11 mouse cellular contexts compared by ENCODE assay signal in genomic region chr17:66960986-66961385, GRCm38 (mm10).
A peak's percentile ranks its signal among the peaks of the same experiment; 100 is the strongest.
DNase-seq lines count a peak whose midpoint lies in the region; ATAC-seq and TF ChIP-seq lines count a peak whose summit lies in the region.
"Had no signal": no experiment of that assay in that cellular context is flagged by ENCODE, and none has a peak within 500 bp of the region (broad histone marks: within the 10 kb centered on the region; RNA-seq: fewer than 3 reads in every experiment).

No protein-coding gene starts in this region.

- no peaks in the 10 kb centered on the region for H3K4me1 ChIP-seq in neural tube, embryonic 11.5 days (ENCODE audit: control insufficient read depth, insufficient read depth, low read length)
- 0 out of 2 replicates have a peak, but pooled peaks cover 2% of the 10 kb centered on the region for H3K4me1 ChIP-seq in lung, adult 2 months (ENCODE audit: control insufficient read depth, insufficient read depth, low read length)
- H3K4me1 ChIP-seq: limb, embryonic 13.5 days had no signal

- no peak for ATAC-seq in neural tube, embryonic 11.5 days (ENCODE audit: insufficient read depth, low FRiP score, low TSS enrichment)
- ATAC-seq: forebrain, postnatal 0 days had no signal

- no peaks in the 10 kb centered on the region for H3K27me3 ChIP-seq in neural tube, embryonic 11.5 days (ENCODE audit: control insufficient read depth, insufficient read depth, low read length)
- H3K27me3 ChIP-seq: limb, embryonic 13.5 days had no signal

- no peak overlapping the region for H3K4me3 ChIP-seq in neural tube, embryonic 11.5 days (ENCODE audit: low read depth, low read length)
- no peak overlapping the region for H3K4me3 ChIP-seq in lung, adult 2 months (replicated peaks; ENCODE audit: extremely low read depth, low read depth, low read length)
- H3K4me3 ChIP-seq: limb, embryonic 13.5 days had no signal

- TF ChIP-seq CTCF in lung, adult 2 months (IDR thresholded peaks at IDR 0.05; ENCODE audit: insufficient read depth, low read length): no peak

- H3K9ac ChIP-seq in neural tube, embryonic 11.5 days (ENCODE audit: low read length): no peak overlapping the region
- H3K9ac ChIP-seq: forebrain, postnatal 0 days; limb, embryonic 13.5 days; lung, embryonic 14.5 days had no signal

- no peak overlapping the region for H3K4me2 ChIP-seq in neural tube, embryonic 11.5 days (ENCODE audit: low read depth)
- H3K4me2 ChIP-seq: limb, embryonic 13.5 days; lung, embryonic 14.5 days had no signal

- no peaks in the 10 kb centered on the region for H3K9me3 ChIP-seq in neural tube, embryonic 11.5 days (ENCODE audit: control insufficient read depth, low read length)
- H3K9me3 ChIP-seq: limb, embryonic 13.5 days had no signal

- DNase-seq in heart, postnatal 4 days: peak; percentile 26
- no peak for DNase-seq in heart, adult 8-10 months (ENCODE audit: low spot score)
- DNase-seq in neural tube, embryonic 11.5 days (ENCODE audit: low spot score): peak; percentile 19
- DNase-seq in neural tube, embryonic 10.5 days (ENCODE audit: extremely low spot score, low spot score): no peak
- DNase-seq in adrenal gland, postnatal 25 days: peak; percentile 31
- DNase-seq in adipocyte (ENCODE audit: low spot score): no peak
- DNase-seq in lung, adult 2 months: no peak
- DNase-seq: forebrain, postnatal 0 days; kidney, adult 8-10 months; lung, embryonic 14.5 days had no signal

- WGBS in neural tube, embryonic 11.5 days: 70% methylated on average over 5 of the region's 5 CpGs
- 50% methylated on average over 5 of the region's 5 CpGs for WGBS in lung, adult 2 months

- H3K27ac ChIP-seq in neural tube, embryonic 11.5 days (ENCODE audit: low read depth, low read length): no peak overlapping the region
- H3K27ac ChIP-seq: limb, embryonic 13.5 days had no signal

- no peak for TF ChIP-seq POLR2A in lung, adult 2 months (IDR thresholded peaks at IDR 0.05; ENCODE audit: borderline replicate concordance, extremely low read depth, low read depth, low read length)

- no peaks in the 10 kb centered on the region for H3K36me3 ChIP-seq in neural tube, embryonic 11.5 days (ENCODE audit: control insufficient read depth, insufficient read depth, low read length)
- H3K36me3 ChIP-seq: limb, embryonic 13.5 days had no signal

Comparison
In these comparisons a context has a peak if more than half of its experiments do, and no peak if none do; other contexts are left out.
1. DNase-seq: peak in heart, postnatal 4 days (single experiment), neural tube, embryonic 11.5 days (single experiment) and adrenal gland, postnatal 25 days (single experiment); none in heart, adult 8-10 months (single experiment), neural tube, embryonic 10.5 days (single experiment), adipocyte (single experiment) and lung, adult 2 months (single experiment).